Mouse (Mus musculus) urinary bladder, postnatal 10 days (tissue): ENCODE results near the gene Smyd3.

Source experiments
- DNase-seq: peaks from one replicate; pipeline ENCODE4 v3.0.0; 2022; ENCODE audit warnings: low spot score

Gene Smyd3

GRCm38 (mm10) chr1:179061053-179061452, 456.8 kb downstream of the Smyd3 start:
- no peak for DNase-seq

GRCm38 (mm10) chr1:179060113-179060955, 457.5 kb downstream of the Smyd3 start:
- DNase-seq: no peak

DNA sequence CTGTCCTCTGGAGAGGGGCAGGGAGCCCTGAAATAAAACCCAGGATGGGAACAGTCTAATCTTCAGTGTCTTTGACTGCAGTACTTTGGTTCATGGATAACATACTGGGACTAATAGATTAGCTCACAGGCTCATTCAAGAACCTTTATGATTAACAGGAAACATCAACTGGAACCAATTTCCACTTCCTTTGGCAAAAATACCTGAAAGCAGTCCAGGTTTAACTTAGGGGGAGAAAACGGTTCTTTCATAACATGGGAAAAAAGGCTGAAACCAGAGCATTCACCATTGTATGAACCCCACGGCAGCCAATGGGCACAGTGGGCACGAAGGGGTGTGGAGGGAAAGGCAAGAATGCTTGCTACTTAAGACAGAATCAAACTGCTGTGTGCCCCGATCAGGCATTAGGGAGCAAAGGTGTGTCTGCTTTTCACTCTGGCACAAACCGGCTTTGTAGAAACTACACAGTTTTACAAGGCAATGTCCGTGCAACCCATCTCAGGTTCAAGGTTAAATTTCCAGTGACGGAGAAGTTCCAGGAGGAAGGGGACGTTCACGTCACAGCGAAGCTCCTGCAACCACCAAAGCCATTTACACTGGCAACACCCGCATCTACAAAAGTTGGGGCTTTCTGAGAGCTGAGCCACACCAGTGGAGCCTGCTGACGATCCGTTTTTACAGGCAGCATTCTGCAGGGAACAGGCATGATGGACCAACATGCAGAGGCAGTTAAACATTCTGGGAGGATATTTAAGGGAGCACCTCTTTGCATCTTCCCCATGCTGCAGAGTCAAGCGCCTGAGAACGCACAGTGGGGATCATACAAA, 458.3 kb downstream of the Smyd3 start:
- DNase-seq: no peak

GRCm38 (mm10) chr1:179058675-179059074, 459.2 kb downstream of the Smyd3 start:
- DNase-seq: no peak

- DNase-seq: no peak
These were observed 462.1 kb downstream of the Smyd3 start for GRCm38 (mm10) chr1:179055760-179056159.

DNA sequence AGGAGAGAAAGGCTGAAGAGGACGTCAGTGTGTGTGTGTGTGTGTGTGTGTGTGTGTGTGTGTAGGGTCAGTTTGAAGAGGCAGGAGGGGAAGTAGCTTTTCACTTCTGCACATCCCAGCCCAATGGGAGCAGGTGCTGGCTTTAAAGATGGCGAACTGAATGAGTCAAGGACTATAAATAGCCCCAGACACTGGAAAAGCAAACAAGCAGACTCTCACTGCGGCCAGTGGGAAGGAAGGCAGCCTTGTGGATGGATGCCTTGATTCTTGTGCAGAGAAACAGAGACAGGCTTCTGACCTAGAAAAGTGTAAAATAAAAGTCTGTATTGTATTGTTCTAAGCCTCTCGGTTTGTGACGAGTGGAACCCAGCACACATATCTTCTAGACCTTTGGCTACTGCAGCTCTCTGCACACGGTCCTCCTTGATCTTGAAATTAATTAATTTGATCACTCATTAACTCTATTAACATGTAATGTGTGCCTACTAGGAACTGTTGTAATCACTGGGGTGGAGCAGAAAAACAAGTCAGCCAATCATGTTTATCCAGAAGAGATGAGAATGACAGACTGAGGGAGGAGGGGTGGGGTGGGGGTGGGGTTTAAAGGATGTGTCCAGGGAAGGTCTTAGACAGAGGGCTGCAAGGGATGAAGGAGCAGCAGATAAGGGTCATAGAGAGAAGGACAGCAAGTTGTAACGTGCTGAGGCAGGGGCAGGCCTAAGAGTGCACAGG, 463.3 kb downstream of the Smyd3 start:
- no peak for DNase-seq

- no peak for DNase-seq
These were observed 465.2 kb downstream of the Smyd3 start for GRCm38 (mm10) chr1:179052545-179053180.

DNA sequence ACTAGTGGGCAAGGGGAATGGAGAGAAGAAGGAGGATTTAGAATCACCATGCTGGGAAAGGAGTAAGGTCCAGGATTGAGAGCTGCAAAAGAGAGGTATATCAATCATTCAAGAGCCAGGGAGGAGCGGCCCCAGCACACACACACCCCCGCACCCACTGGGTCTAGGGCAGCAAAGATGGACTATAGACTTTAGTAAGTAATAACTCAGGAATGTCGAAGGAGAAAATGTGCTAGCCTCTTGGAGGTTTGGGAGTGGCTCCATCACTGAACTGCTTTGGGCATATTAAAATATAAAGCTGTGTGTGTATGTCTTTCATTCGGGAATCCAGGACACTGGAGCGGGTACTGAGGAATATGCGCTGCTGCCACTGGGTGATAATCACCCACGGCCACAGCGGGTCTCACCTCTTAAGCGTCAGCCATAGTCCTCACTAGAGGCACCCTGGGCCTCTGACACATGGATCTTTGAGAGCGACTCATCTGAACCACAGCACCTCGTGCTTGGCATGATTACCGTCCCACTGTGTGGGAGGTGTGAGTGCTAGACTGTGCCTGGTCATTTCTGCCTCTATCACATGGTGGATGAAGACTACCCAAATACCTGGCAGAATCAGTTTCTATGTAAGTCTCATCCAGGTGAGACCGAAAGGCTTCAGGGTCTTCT, 469.8 kb downstream of the Smyd3 start:
- DNase-seq: no peak

DNA sequence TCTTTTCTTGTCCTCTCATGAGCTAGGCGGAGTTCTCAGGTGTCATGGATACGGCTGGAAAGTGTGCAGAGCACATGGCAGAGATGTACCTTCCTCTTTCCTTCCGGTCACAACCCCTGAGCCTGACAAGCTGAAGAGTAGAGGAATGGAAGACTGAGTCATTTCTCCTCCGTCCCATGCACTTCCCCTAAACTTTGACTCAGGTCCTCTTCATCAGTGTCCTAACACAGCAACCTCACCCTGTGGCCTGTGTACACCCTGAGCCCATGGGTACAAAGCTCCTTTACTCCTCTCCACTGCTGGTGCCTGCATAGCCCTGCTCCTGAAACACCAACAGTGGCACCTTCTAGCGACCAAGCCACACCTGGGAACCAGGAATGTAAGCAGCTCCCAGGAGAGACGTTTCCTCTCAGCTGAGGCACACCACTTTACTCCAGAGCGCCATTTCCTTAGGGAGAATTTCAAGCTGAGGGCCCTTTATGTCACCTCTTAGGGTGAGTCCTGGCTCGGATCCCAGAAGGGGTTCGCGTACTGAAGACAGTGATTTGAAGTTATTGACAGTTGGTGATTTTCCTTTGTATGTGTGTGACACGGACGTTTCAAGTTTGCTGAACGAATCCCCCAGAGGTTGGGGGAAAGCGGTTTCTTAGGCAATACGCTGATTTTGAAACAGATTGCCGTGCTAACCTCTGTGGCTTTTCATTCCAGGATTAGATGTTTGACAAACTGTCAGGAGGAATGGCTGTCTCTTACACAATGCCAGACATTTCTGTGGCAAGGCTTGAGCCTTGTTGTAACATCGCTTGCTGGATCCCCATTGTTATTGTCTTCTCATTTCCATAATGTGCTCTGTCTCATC, 471.8 kb downstream of the Smyd3 start:
- no peak for DNase-seq

GRCm38 (mm10) chr1:179044165-179044564, 473.7 kb downstream of the Smyd3 start:
- DNase-seq: no peak

- DNase-seq: no peak
These were observed 474.2 kb downstream of the Smyd3 start for GRCm38 (mm10) chr1:179043644-179044043.

GRCm38 (mm10) chr1:179041905-179042337, 475.9 kb downstream of the Smyd3 start:
- no peak for DNase-seq

DNA sequence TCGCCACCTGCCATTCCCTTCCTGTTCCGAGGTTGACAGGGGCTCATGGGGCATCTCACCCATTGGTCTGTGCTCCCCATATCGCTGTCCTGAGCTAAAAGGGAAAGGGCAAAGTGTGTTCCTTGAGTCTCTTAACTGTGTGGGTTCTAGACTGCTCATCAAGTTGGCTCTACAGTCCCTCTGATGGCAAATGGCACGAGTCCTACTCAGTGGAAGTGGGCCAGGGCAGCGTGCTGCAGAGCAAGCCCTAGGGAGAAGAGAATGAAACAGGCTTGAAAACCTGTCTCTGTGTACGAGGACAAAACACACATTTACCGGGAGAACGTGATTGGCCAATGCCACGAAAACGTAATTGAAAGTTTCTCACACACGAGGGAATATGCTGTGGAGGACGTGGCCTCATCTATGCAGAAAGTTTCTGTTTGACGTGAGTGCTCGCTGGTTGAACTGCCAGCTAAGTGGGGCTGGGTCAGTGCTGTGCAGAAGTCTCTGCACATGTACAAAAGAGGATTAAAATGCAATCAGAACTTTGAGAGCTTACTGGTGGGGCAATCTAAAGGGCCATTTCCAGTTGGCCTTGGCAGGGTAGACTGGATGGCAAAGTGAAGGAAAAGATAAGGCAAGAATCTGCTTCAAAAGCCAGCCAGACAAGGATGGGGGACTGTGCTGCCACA, 476.5 kb downstream of the Smyd3 start:
- no peak for DNase-seq

GRCm38 (mm10) chr1:179038801-179039200, 479.0 kb downstream of the Smyd3 start:
- DNase-seq: no peak

GRCm38 (mm10) chr1:179032947-179033346, 484.9 kb downstream of the Smyd3 start:
- no peak for DNase-seq

GRCm38 (mm10) chr1:179031581-179031980, 486.3 kb downstream of the Smyd3 start:
- no peak for DNase-seq

GRCm38 (mm10) chr1:179026614-179027013, 491.2 kb downstream of the Smyd3 start:
- no peak for DNase-seq

DNA sequence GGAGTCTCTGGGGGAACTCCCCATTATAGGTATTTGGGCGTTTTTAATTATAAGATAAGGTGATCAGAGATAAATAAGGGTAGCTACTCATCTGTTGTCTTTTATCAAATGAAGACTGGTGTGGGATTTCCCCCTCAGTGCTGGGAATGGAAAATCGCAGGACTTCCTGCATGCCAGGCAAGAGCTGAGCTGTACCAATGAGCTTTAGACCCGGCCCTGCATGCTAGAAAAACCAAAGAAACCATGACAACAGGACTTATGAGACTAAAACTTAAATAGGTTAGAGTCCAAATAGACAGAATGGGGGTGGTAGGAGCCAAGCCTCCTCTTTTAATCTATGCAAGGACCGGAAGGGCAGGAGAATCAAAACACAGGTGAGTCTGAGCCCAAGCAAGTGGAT, 492.7 kb downstream of the Smyd3 start:
- no peak for DNase-seq

DNA sequence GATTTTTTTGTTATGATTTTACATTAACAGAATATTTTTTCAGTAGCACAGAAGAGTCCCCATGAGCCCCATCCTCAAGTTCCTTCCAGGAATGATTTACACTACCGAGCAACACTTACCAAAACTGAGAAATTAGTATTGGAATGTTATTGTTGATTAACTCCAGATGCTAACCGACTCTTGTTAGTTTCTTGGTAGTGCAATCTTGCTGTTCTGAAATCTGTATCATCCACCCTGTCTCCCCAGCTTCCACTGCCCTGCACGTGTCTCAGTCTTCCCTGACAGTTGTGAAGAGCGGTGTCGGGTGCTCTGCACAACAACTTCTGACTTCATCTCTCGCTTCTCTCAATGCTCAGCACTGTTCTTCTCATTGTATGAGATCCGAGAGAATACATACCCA, 494.4 kb downstream of the Smyd3 start:
- no peak for DNase-seq

- DNase-seq: no peak
These were observed 500.4 kb downstream of the Smyd3 start for GRCm38 (mm10) chr1:179017428-179017827.
